Comparison of ENCODE assay signal across 19 mouse cellular contexts in genomic region chr9:45215526-45216179, GRCm38 (mm10). TPM values are rescaled to one million over a fixed set of nuclear protein-coding genes. Genes with fewer than 3 reads are reported as not detected.
DNase-seq lines count a peak whose midpoint lies in the region; ATAC-seq lines count a peak whose summit lies in the region.
"Had no signal": no experiment of that assay in that cellular context is flagged by ENCODE, and none has a peak within 500 bp of the region (broad histone marks: within the 10 kb centered on the region; RNA-seq: fewer than 3 reads in every experiment).

No protein-coding gene starts in this region.

- H3K9me3 ChIP-seq in midbrain, embryonic 14.5 days (ENCODE audit: control insufficient read depth, low read length) = no peaks in the 10 kb centered on the region
- H3K9me3 ChIP-seq in midbrain, embryonic 10.5 days (replicated peaks) = no peaks in the 10 kb centered on the region
- H3K9me3 ChIP-seq: forebrain, embryonic 13.5 days; midbrain, embryonic 12.5 days had no signal

- H3K27ac ChIP-seq in midbrain, embryonic 14.5 days (replicated peaks; ENCODE audit: low read depth, low read length) = no peak overlapping the region
- no peak overlapping the region for H3K27ac ChIP-seq in midbrain, embryonic 10.5 days (replicated peaks)
- H3K27ac ChIP-seq: forebrain, embryonic 13.5 days; midbrain, embryonic 12.5 days had no signal

- DNase-seq in kidney, adult 11 months = peak; percentile 32
- no peak for DNase-seq in kidney, postnatal 14 days
- peak; percentile 47 for DNase-seq in midbrain, embryonic 14.5 days
- DNase-seq in midbrain, embryonic 10.5 days (ENCODE audit: low spot score) = no peak
- DNase-seq in cerebellum, adult 9-10 months = peak; percentile 29
- DNase-seq in thymus, postnatal 14 days = peak; percentile 55
- no peak for DNase-seq in T-cell, adult 2 months (ENCODE audit: low spot score)
- DNase-seq: embryo, embryonic 11 days; gastrocnemius, postnatal 25 days; lung, embryonic 14.5 days; lung, postnatal 4 days had no signal

- ATAC-seq in midbrain, embryonic 14.5 days (ENCODE audit: low FRiP score, low TSS enrichment) = no peak
- ATAC-seq: forebrain, embryonic 13.5 days had no signal

- H3K4me1 ChIP-seq in midbrain, embryonic 14.5 days (ENCODE audit: control insufficient read depth, insufficient read depth, low read length) = no peaks in the 10 kb centered on the region
- H3K4me1 ChIP-seq in midbrain, embryonic 10.5 days = peaks cover 5% of the 10 kb centered on the region; the same call in 1 of the 2 replicates
- H3K4me1 ChIP-seq: forebrain, embryonic 13.5 days; midbrain, embryonic 12.5 days had no signal

- whole genome bisulfite sequencing in midbrain, embryonic 14.5 days = 55% methylated on average over 11 of the region's 11 CpGs
- 77% methylated on average over 11 of the region's 11 CpGs for WGBS in midbrain, embryonic 10.5 days

- no peak overlapping the region for H3K4me2 ChIP-seq in midbrain, embryonic 14.5 days (ENCODE audit: low read length)
- H3K4me2 ChIP-seq: forebrain, embryonic 13.5 days; liver, embryonic 11.5 days; lung, embryonic 14.5 days; midbrain, embryonic 12.5 days had no signal

- no peaks in the 10 kb centered on the region for H3K36me3 ChIP-seq in midbrain, embryonic 14.5 days (ENCODE audit: control insufficient read depth, insufficient read depth, low read length)
- no peaks in the 10 kb centered on the region for H3K36me3 ChIP-seq in midbrain, embryonic 10.5 days
- H3K36me3 ChIP-seq: midbrain, embryonic 12.5 days had no signal

- no peak overlapping the region for H3K4me3 ChIP-seq in midbrain, embryonic 14.5 days (replicated peaks; ENCODE audit: low read depth, low read length)
- H3K4me3 ChIP-seq in midbrain, embryonic 10.5 days = no peak overlapping the region
- H3K4me3 ChIP-seq: forebrain, embryonic 13.5 days; midbrain, embryonic 12.5 days had no signal

- H3K9ac ChIP-seq in midbrain, embryonic 14.5 days (replicated peaks; ENCODE audit: low read length) = no peak overlapping the region
- H3K9ac ChIP-seq: forebrain, embryonic 13.5 days; lung, embryonic 14.5 days; midbrain, embryonic 12.5 days had no signal

- H3K27me3 ChIP-seq in midbrain, embryonic 14.5 days (ENCODE audit: control insufficient read depth, insufficient read depth, low read length) = no peaks in the 10 kb centered on the region
- H3K27me3 ChIP-seq in midbrain, embryonic 10.5 days (ENCODE audit: low read depth, poor library complexity, severe bottlenecking) = no peaks in the 10 kb centered on the region
- H3K27me3 ChIP-seq: forebrain, embryonic 13.5 days; midbrain, embryonic 12.5 days had no signal

RNA-seq across cellular contexts. Expression of gene Tmprss4, which starts 11.8 kb away (rescaled TPM):
- not detected in 2 replicates for polyA plus RNA-seq in midbrain, embryonic 14.5 days (2014; fragmentation: Nextera tagmentation; extraction: Ambion mirVana)
- not detected in 2 replicates for polyA plus RNA-seq in midbrain, embryonic 10.5 days (2016; fragmentation: Nextera tagmentation; extraction: Ambion mirVana)
- polyA plus RNA-seq: forebrain, embryonic 13.5 days; heart, postnatal 0 days; hindbrain, embryonic 11.5 days; liver, embryonic 11.5 days; midbrain, embryonic 12.5 days had no signal

RNA-seq across cellular contexts. Expression of gene BC049352, which starts 33.8 kb away (rescaled TPM):
- not detected in 2 replicates for polyA plus RNA-seq in midbrain, embryonic 14.5 days (2014; fragmentation: Nextera tagmentation; extraction: Ambion mirVana)
- polyA plus RNA-seq in midbrain, embryonic 10.5 days (2016; fragmentation: Nextera tagmentation; extraction: Ambion mirVana) = not detected in 2 replicates
- polyA plus RNA-seq: forebrain, embryonic 13.5 days; heart, postnatal 0 days; hindbrain, embryonic 11.5 days; intestine, embryonic 14.5 days; large intestine, adult 2 months; midbrain, embryonic 12.5 days; stomach, embryonic 14.5 days had no signal

RNA-seq across cellular contexts. Expression of gene Il10ra, which starts 53.3 kb away (rescaled TPM):
- 0.34 and 0.67 TPM in 2 replicates for polyA plus RNA-seq in midbrain, embryonic 14.5 days (2014; fragmentation: Nextera tagmentation; extraction: Ambion mirVana)
- polyA plus RNA-seq in midbrain, embryonic 10.5 days (2016; fragmentation: Nextera tagmentation; extraction: Ambion mirVana) = 0.62 and 0.89 TPM in 2 replicates

Comparison
In these comparisons a context has a peak if more than half of its experiments do, and no peak if none do; other contexts are left out.
1. DNase-seq: peak in kidney, adult 11 months (single experiment), midbrain, embryonic 14.5 days (single experiment), cerebellum, adult 9-10 months (single experiment) and thymus, postnatal 14 days (single experiment); none in kidney, postnatal 14 days (single experiment), midbrain, embryonic 10.5 days (single experiment) and T-cell, adult 2 months (single experiment).